ENCODE assay signal across 11 mouse cellular contexts in genomic region chr7:64984468-64985120, GRCm38 (mm10).
DNase-seq lines count a peak whose midpoint lies in the region; ATAC-seq lines count a peak whose summit lies in the region.
"Had no signal": no experiment of that assay in that cellular context is flagged by ENCODE, and none has a peak within 500 bp of the region (broad histone marks: within the 10 kb centered on the region; RNA-seq: fewer than 3 reads in every experiment).

No protein-coding gene starts in this region.

- peak; percentile 2 for DNase-seq in kidney, postnatal 14 days
- DNase-seq in kidney, postnatal 10 days, result no peak
- DNase-seq in layer of hippocampus, postnatal 25 days (ENCODE audit: extremely low spot score in 1 of 2, low spot score in 1 of 2), result peak; percentile 22 to 48
- DNase-seq in right cerebral cortex, postnatal 36 days (ENCODE audit: low spot score in 2 of 2), result peak; percentile 38 to 40
- no peak for DNase-seq in lung, postnatal 36 days
- no peak for DNase-seq in heart, postnatal 36 days
- no peak for DNase-seq in gastrocnemius, postnatal 10 days
- DNase-seq: gastrocnemius, postnatal 25 days; thymus, postnatal 4 days had no signal

- no peak overlapping the region for H3K4me2 ChIP-seq in forebrain, embryonic 16.5 days (ENCODE audit: low read length)

- no peaks in the 10 kb centered on the region for H3K9me3 ChIP-seq in forebrain, embryonic 16.5 days (ENCODE audit: control insufficient read depth, low read length)

- H3K27me3 ChIP-seq in forebrain, embryonic 16.5 days (replicated peaks; ENCODE audit: control insufficient read depth, insufficient read depth, low read length), result no peaks in the 10 kb centered on the region

- H3K27ac ChIP-seq in forebrain, embryonic 16.5 days (ENCODE audit: low read length), result no peak overlapping the region
- H3K27ac ChIP-seq: liver, embryonic 14.5 days had no signal

- no peak overlapping the region for H3K4me3 ChIP-seq in forebrain, embryonic 16.5 days (replicated peaks; ENCODE audit: low read length)

- peak; percentile 76 for ATAC-seq in forebrain, embryonic 16.5 days

- H3K36me3 ChIP-seq in forebrain, embryonic 16.5 days (ENCODE audit: control insufficient read depth, insufficient read depth), result no peaks in the 10 kb centered on the region

- no peak overlapping the region for H3K9ac ChIP-seq in forebrain, embryonic 16.5 days (replicated peaks; ENCODE audit: low read depth, low read length)
- H3K9ac ChIP-seq: liver, embryonic 14.5 days had no signal

- H3K4me1 ChIP-seq in forebrain, embryonic 16.5 days (replicated peaks; ENCODE audit: control insufficient read depth, insufficient read depth, low read length), result no peaks in the 10 kb centered on the region

- 71% methylated on average over 22 of the region's 22 CpGs for WGBS in forebrain, embryonic 16.5 days

- intact Hi-C loops in heart, postnatal 36 days (cut with DNase I), result no loop called here

Comparison
In these comparisons a context has a peak if more than half of its experiments do, and no peak if none do; other contexts are left out.
1. DNase-seq: peak in kidney, postnatal 14 days (single experiment), layer of hippocampus, postnatal 25 days (2 of 2) and right cerebral cortex, postnatal 36 days (2 of 2); none in kidney, postnatal 10 days (single experiment), lung, postnatal 36 days (single experiment), heart, postnatal 36 days (0 of 2) and gastrocnemius, postnatal 10 days (single experiment).